Mouse (Mus musculus) liver, embryonic 14.5 days (tissue): Measurements from ENCODE around the gene Hpcal1. TPM values are rescaled to one million over a fixed set of nuclear protein-coding genes. Genes with fewer than 3 reads are reported as not detected.
A peak's percentile ranks its signal among the peaks of the same experiment; 100 is the strongest.

Source experiments
- ATAC-seq: fragments of 200-750 bp; cut with Nextera tagmentation; 2 replicates; pipeline ENCODE4 v1.8.0; 2017; ENCODE audit warnings: moderate number of reproducible peaks, mild to moderate bottlenecking, moderate library complexity; ENCODE audit not compliant: insufficient read depth
- DNase-seq, 3 experiments: peaks; one replicate each; pipeline ENCODE4 v3.0.0-alpha.2; 2012 to 2013; ENCODE audit warnings: low read depth in 3 of 3, low spot score in 3 of 3
- H3K27ac ChIP-seq: fragments of 300-500 bp; sonication (generic); 2 replicates; pipeline ENCODE4 v1.5.1; 2014; ENCODE audit warnings: moderate library complexity, mild to moderate bottlenecking, control low read depth, inconsistent platforms
- H3K27me3 ChIP-seq: fragments of 300-500 bp; sonication (generic); 2 replicates; pipeline ENCODE4 v1.6.1; 2014; ENCODE audit warnings: mild to moderate bottlenecking, low read length, moderate library complexity; ENCODE audit not compliant: control insufficient read depth, insufficient read depth
- H3K36me3 ChIP-seq: fragments of 300-500 bp; sonication (generic); replicated peaks from 2 replicates; pipeline ENCODE4 v1.6.1; 2014; ENCODE audit warnings: low read depth; ENCODE audit not compliant: control insufficient read depth, insufficient read depth
- H3K4me1 ChIP-seq, 2 experiments: fragments of 200-500 bp in 1 of 2; fragments of 300-500 bp in 1 of 2; sonication (generic) in 1 of 2; replicated peaks; 2 replicates each; pipeline ENCODE4 v1.6.1; 2012 to 2014; ENCODE audit warnings: antibody characterized with exemption in 1 of 2, inconsistent platforms in 1 of 2, low read length in 1 of 2; ENCODE audit not compliant: control insufficient read depth in 2 of 2, insufficient read depth in 2 of 2
- H3K4me2 ChIP-seq: fragments of 300-500 bp; sonication (generic); 2 replicates; pipeline ENCODE4 v1.6.1; 2014; ENCODE audit warnings: low read depth, mild to moderate bottlenecking, control low read depth, moderate library complexity
- H3K4me3 ChIP-seq, 2 experiments: fragments of 200-500 bp in 1 of 2; fragments of 300-500 bp in 1 of 2; sonication (generic) in 1 of 2; 2 replicates each; pipeline ENCODE4 v1.5.1; 2012 to 2014; ENCODE audit warnings: low read depth in 2 of 2, low read length in 2 of 2, mild to moderate bottlenecking in 2 of 2, control low read depth in 1 of 2, inconsistent platforms in 1 of 2, moderate library complexity in 1 of 2; ENCODE audit not compliant: insufficient read depth in 1 of 2
- H3K9ac ChIP-seq: fragments of 300-500 bp; sonication (generic); replicated peaks from 2 replicates; pipeline ENCODE4 v1.6.1; 2014; ENCODE audit warnings: mild to moderate bottlenecking, control low read depth, moderate library complexity
- H3K9me3 ChIP-seq: fragments of 300-500 bp; sonication (generic); 2 replicates; pipeline ENCODE4 v1.6.1; 2016; ENCODE audit warnings: low read length, mixed read lengths; ENCODE audit not compliant: control insufficient read depth
- CTCF ChIP-seq: IDR thresholded peaks from 2 replicates; pipeline ENCODE4 v1.5.1; 2016; ENCODE audit warnings: antibody characterized with exemption, low read depth, control low read depth
- EP300 ChIP-seq: IDR thresholded peaks from 2 replicates; pipeline ENCODE4 v1.6.1; 2016; ENCODE audit warnings: antibody characterized with exemption, low read depth
- WGBS: fragments of 180-500 bp; shearing (Covaris S2); extraction: QIAGEN DNeasy Blood & Tissue Kit; methylation state at CpG from one replicate; pipeline ENCODE4 v1.1.7; 2014; ENCODE audit not compliant: insufficient replicate concordance; 5-methylcytosine and 5-hydroxymethylcytosine counted together
- polyA plus RNA-seq, 2 experiments: library from polyadenylated mRNA; depleted of rRNA in 1 of 2; stranded (reverse) in 1 of 2; unstranded in 1 of 2; fragments of >200 nt; fragmentation: Nextera tagmentation in 1 of 2; extraction: Ambion mirVana in 1 of 2; gene quantifications; 2 replicates each; pipeline versions ENCODE4 v1.2.1 to v1.2.3; 2012 to 2014

The Hpcal1 gene
- polyA plus RNA-seq, 2 experiments = 13.6 to 16.6 TPM

DNA sequence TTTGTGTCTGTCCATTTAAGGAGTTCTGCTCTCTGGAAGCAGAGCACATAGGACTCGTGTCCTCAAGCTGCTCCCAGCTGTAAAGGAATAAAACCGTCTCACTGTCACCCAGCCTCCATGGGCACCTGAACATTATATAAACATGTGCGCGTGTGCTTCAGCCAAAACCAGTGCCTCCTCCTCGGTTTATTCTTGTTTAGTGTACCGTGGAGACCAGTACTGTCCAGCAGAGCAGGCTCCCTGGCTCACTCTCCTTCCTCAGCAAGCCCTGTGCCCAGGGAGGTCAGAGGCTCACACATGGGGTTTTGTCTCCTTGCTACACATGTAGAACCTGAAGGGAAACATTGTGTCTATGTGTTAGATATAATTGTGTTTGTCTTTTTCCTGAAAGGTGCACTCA, 27.5 kb downstream of the Hpcal1 start:
- Histone ChIP-seq H3K4me2 (no peak overlapping the region), H3K27ac (no peak overlapping the region), H3K9ac (no peak overlapping the region), H3K27me3 (no peaks in the 10 kb centered on the region), H3K4me1 (peaks cover 10 to 41% of the 10 kb centered on the region in 2 experiments), H3K4me3 (no peak overlapping the region), H3K36me3 (no peaks in the 10 kb centered on the region), H3K9me3 (no peaks in the 10 kb centered on the region)
- TF ChIP-seq CTCF (no peak), EP300 (no peak)
- no peak for ATAC-seq
- no peak for DNase-seq
- 78% methylated on average over 6 of the region's 6 CpGs for WGBS

DNA sequence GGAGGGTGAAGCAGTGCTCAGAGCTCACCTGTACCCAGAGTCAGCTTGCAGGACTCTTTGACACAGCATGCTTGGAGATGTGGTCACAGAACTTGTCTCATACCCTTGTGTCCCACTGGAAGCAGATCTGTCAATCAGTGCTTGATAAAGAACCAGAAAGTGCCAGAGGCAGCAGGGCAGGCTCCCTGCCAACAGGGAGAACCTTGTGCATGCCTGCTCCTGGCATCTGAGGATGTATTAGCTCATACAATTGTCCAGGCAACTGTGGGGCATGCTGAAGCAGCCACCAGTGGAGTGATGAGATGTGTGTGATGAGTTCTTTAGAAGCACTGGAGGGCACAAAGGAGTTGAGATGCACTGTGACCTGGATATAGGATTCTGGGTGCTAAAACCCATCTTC, 30.4 kb downstream of the Hpcal1 start:
- no peak for TF ChIP-seq CTCF
- no peak for TF ChIP-seq EP300
- Histone ChIP-seq H3K9me3 (no peaks in the 10 kb centered on the region), H3K36me3 (no peaks in the 10 kb centered on the region), H3K27me3 (no peaks in the 10 kb centered on the region), H3K4me1 (peaks cover 18 to 56% of the 10 kb centered on the region in 2 experiments), H3K4me2 (no peak overlapping the region), H3K4me3 (no peak overlapping the region), H3K27ac (no peak overlapping the region), H3K9ac (no peak overlapping the region)
- DNase-seq (no peak), ATAC-seq (no peak)

DNA sequence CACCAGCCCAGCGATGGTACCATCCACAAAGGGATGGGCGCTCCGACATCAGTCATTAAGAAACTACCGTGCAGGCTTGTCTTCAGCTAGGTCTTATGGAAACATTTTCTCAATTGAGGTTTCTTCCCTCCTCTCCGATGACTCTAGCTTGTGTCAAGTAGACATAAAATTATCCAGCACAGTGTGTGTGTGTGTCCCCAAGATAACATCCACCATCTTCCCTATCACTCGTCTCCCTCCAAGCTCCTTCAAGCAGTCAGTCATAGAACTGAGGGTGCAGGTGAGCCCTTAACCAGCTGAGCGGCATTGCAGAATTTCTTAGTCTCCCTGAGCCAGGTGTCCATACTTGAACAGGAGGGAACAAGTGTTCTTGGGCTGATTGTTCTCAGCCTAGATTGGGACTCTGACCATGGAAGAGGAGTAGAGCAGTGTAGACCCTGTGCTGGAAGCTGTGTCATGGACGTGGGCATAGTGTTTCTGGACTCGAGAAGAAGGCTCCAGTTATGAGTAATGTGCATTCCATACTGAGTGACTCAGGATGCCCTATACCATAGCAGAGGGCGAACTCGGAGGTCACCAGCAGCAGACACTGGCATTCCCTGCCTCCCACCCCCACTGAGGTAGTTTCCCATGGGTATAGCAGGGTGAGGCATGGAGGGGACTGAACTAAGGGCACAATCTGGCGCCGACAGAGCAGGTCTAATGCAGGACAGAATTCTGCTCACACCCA, 32.0 kb downstream of the Hpcal1 start:
- Histone ChIP-seq H3K4me2 (no peak overlapping the region), H3K36me3 (no peaks in the 10 kb centered on the region), H3K9me3 (no peaks in the 10 kb centered on the region), H3K9ac (no peak overlapping the region), H3K4me1 (peaks cover 24 to 59% of the 10 kb centered on the region in 2 experiments), H3K4me3 (no peak overlapping the region), H3K27ac (no peak overlapping the region), H3K27me3 (no peaks in the 10 kb centered on the region)
- no peak for DNase-seq
- no peak for TF ChIP-seq CTCF
- TF ChIP-seq EP300 = 0 out of 2 replicates have a peak, but pooled peaks have one; percentile 26
- ATAC-seq = peak; percentile 41; the same call in 1 of the 2 replicates
- WGBS = 56% methylated on average over 13 of the region's 13 CpGs

DNA sequence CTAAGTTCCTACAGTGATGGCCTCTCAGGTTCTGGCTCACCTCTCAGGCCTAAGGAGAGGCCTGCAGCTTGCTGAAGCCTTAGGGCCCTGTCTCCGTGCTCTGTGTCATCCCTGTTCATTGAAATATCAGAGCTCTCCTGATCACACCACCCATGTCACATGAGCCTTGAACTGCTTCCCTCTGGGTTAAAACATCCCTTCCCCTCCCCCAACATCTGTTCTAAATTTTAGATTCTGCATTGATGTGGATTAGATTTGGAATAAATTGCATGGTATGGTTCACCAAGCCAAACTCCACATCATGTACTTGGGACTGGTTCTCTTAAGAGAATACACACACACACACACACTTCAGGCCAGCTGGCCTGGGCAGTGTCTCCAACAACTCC, 32.5 kb downstream of the Hpcal1 start:
- TF ChIP-seq EP300 (no peak), CTCF (no peak)
- H3K4me1 ChIP-seq = peaks cover 24 to 61% of the 10 kb centered on the region in 2 experiments
- WGBS = 58% methylated on average over 1 of the region's 1 CpGs

DNA sequence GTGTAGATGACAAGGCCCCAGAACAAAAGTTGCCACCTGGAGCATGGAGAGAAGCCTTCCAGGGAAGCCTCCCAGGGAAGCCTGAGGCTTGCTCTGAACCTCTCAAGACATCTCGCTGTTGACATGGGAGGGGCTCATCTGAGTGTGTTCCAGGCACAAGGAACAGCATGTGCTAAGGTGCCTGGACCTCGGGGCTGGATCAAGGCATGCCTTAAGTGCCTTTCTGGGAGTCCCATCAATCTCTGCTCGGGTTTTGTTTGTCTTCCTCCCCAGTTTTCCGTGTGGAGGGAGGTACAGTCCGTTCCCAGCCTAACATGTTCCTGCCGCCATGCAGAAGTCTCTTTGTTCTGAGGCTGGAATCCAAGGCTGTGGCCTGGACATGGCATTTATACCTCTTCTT, 33.3 kb downstream of the Hpcal1 start:
- no peak overlapping the region for H3K4me3 ChIP-seq
- no peak overlapping the region for H3K27ac ChIP-seq
- no peaks in the 10 kb centered on the region for H3K9me3 ChIP-seq
- H3K9ac ChIP-seq = no peak overlapping the region
- H3K4me2 ChIP-seq = no peak overlapping the region
- no peak for TF ChIP-seq EP300
- TF ChIP-seq CTCF = no peak
- ATAC-seq (no peak), DNase-seq (no peak)
- peaks cover 24 to 64% of the 10 kb centered on the region in 2 experiments for H3K4me1 ChIP-seq
- WGBS = 60% methylated on average over 6 of the region's 6 CpGs
- no peaks in the 10 kb centered on the region for H3K36me3 ChIP-seq
- H3K27me3 ChIP-seq = no peaks in the 10 kb centered on the region

More for the DNA sequence above, 32.5 kb downstream of the Hpcal1 start:
- Histone ChIP-seq H3K27ac (no peak overlapping the region), H3K4me2 (no peak overlapping the region), H3K4me3 (no peak overlapping the region), H3K27me3 (no peaks in the 10 kb centered on the region), H3K9me3 (no peaks in the 10 kb centered on the region), H3K36me3 (no peaks in the 10 kb centered on the region), H3K9ac (no peak overlapping the region)
- ATAC-seq = no peak
- no peak for DNase-seq
